Mouse (Mus musculus): ENCODE measurements around the gene Adamts4. TPM values are rescaled to one million over a fixed set of nuclear protein-coding genes. Genes with fewer than 3 reads are reported as not detected.
A peak's percentile ranks its signal among the peaks of the same experiment; 100 is the strongest.

The Adamts4 gene
- polyA plus RNA-seq, 1 experiment from 2014 or later, result 5.5 TPM

DNA sequence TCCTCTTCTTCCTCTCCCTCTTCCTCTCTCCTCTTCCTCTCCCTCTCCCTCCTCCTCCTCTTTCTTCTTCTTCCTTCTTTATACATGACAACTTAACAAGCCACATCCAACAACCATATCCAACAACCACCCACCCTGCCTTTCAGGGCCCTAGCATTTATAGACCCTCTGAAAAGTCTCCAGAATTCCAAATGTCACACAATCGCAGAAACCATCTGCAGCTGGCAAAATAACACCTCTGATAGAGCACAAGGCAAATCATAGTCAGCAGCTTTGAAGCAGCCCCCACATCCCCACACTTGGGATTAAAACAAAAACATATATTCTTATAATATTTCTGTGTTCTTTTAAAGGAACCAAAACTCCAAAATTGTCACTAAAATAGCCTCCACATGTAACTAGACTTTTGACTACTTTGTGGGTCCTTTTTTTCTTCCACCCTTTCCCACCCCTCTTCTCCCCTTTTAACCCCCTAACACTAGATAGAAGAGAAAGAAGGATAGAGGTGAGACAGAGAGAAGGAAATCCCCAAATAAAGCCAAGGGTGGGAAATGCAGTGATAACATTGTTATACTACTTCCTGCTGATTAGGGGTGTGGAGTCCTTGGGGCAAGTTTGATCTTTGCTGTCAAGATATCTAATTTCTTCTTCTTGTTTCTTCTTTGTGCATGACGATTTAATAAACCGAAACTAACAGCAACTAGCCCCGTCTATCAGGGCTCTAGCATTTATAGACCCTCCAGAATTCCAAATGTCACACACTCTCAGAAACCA, 15.9 kb downstream of the Adamts4 start:
- ATAC-seq (ENCODE audit: insufficient number of reproducible peaks, low FRiP score, low TSS enrichment, low read depth) (no peak), DNase-seq (ENCODE audit: low spot score) (no peak)
- Histone ChIP-seq H3K4me1 (ENCODE audit: control insufficient read depth, insufficient read depth, low read length) (peaks cover 4% of the 10 kb centered on the region), H3K36me3 (ENCODE audit: control insufficient read depth, insufficient read depth, low read length) (no peaks in the 10 kb centered on the region), H3K9me3 (ENCODE audit: control insufficient read depth, low read length) (no peaks in the 10 kb centered on the region), H3K4me2 (ENCODE audit: low read depth, severe bottlenecking) (no peak overlapping the region), H3K4me3 (ENCODE audit: low read depth, low read length) (no peak overlapping the region), H3K27ac (replicated peaks; ENCODE audit: low read depth, low read length) (no peak overlapping the region), H3K9ac (ENCODE audit: low read length) (no peak overlapping the region), H3K27me3 (ENCODE audit: control insufficient read depth, insufficient read depth, low read length) (no peaks in the 10 kb centered on the region)
- WGBS, result 77% methylated on average over 4 of the region's 4 CpGs

DNA sequence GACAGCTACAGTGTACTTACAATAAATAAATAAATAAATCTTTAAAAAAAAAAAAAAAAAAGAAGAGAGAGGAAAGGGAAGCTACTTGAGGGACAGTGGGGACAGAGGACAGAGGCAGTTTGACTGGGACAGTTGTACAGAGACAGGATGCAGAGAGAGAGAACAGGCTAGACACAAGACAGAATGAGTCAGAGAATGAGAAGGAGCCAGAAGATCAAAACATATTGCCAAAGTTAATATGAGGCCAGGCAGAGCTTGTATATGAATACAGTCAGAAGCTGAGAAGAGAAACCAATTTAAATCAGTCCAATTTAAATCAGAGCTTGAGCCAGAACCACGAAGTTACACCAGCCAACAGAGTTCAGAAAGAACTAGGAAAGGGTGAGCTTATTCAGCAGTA, 18.1 kb downstream of the Adamts4 start:
- ATAC-seq (ENCODE audit: insufficient number of reproducible peaks, low FRiP score, low TSS enrichment, low read depth) (no peak), DNase-seq (ENCODE audit: low spot score) (no peak)
- Histone ChIP-seq H3K9me3 (ENCODE audit: control insufficient read depth, low read length) (no peaks in the 10 kb centered on the region), H3K4me1 (ENCODE audit: control insufficient read depth, insufficient read depth, low read length) (peaks cover 6% of the 10 kb centered on the region), H3K9ac (ENCODE audit: low read length) (no peak overlapping the region), H3K27me3 (ENCODE audit: control insufficient read depth, insufficient read depth, low read length) (no peaks in the 10 kb centered on the region), H3K27ac (replicated peaks; ENCODE audit: low read depth, low read length) (no peak overlapping the region), H3K4me2 (ENCODE audit: low read depth, severe bottlenecking) (no peak overlapping the region), H3K4me3 (ENCODE audit: low read depth, low read length) (no peak overlapping the region), H3K36me3 (ENCODE audit: control insufficient read depth, insufficient read depth, low read length) (peaks cover 3% of the 10 kb centered on the region; the same call in 1 of the 2 replicates)
- whole genome bisulfite sequencing, result 68% methylated on average over 1 of the region's 1 CpGs

- 4% methylated on average over 36 of the region's 36 CpGs for WGBS
- H3K4me3 ChIP-seq (ENCODE audit: low read depth, low read length), result peak within 1 kb of the TSS; percentile 75
- DNase-seq (ENCODE audit: low spot score), result peak; percentile 97
- H3K27ac ChIP-seq (replicated peaks; ENCODE audit: low read depth, low read length), result no peak within 1 kb of the TSS; the same call in 1 of the 2 replicates
- ATAC-seq (ENCODE audit: insufficient number of reproducible peaks, low FRiP score, low TSS enrichment, low read depth), result peak; percentile 94
- H3K36me3 ChIP-seq (ENCODE audit: control insufficient read depth, insufficient read depth, low read length), result peaks cover 12% of the 10 kb centered on the region; the same call in 1 of the 2 replicates
- peak within 1 kb of the TSS; percentile 72 for H3K9ac ChIP-seq (ENCODE audit: low read length)
- H3K27me3 ChIP-seq (ENCODE audit: control insufficient read depth, insufficient read depth, low read length), result no peaks in the 10 kb centered on the region
- H3K9me3 ChIP-seq (ENCODE audit: control insufficient read depth, low read length), result no peaks in the 10 kb centered on the region
- peak within 1 kb of the TSS; percentile 91 for H3K4me2 ChIP-seq (ENCODE audit: low read depth, severe bottlenecking)
- peaks cover 6% of the 10 kb centered on the region for H3K4me1 ChIP-seq (ENCODE audit: control insufficient read depth, insufficient read depth, low read length)
Observed at GRCm38 (mm10) chr1:171269848-171270572, 19.8 kb downstream of the Adamts4 start, which contains the start of gene B4galt3. B4galt3 (plus strand) TSS chr1:171270328.

DNA sequence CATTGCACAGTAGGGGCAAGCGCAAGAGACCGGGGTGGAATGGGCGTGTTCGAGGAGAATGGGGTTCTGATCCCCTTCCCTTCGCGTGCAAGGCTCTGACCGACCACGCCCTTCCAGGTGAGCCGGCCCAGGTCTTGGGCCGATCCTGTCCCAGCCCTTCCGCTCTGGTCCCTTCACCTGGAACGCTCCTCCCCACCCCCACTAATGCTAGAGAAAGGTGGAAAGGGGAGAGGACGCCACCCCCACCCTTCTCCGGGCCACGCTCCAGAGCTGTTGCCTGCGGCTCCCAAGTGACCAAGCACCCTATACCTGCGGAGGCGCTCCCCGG, 20.3 kb downstream of the Adamts4 start:
- no peaks in the 10 kb centered on the region for H3K9me3 ChIP-seq (ENCODE audit: control insufficient read depth, low read length)
- H3K27me3 ChIP-seq (ENCODE audit: control insufficient read depth, insufficient read depth, low read length), result no peaks in the 10 kb centered on the region
- H3K4me3 ChIP-seq (ENCODE audit: low read depth, low read length), result peak overlapping the region; percentile 75
- peak; percentile 73 for ATAC-seq (ENCODE audit: insufficient number of reproducible peaks, low FRiP score, low TSS enrichment, low read depth)
- peak overlapping the region; percentile 72 for H3K9ac ChIP-seq (ENCODE audit: low read length)
- no peak for DNase-seq (ENCODE audit: low spot score)
- H3K36me3 ChIP-seq (ENCODE audit: control insufficient read depth, insufficient read depth, low read length), result peaks cover 13% of the 10 kb centered on the region; the same call in 1 of the 2 replicates
- H3K4me1 ChIP-seq (ENCODE audit: control insufficient read depth, insufficient read depth, low read length), result peaks cover 6% of the 10 kb centered on the region
- no peak overlapping the region; the same call in 1 of the 2 replicates for H3K27ac ChIP-seq (replicated peaks; ENCODE audit: low read depth, low read length)
- WGBS, result under 1% methylated on average over 17 of the region's 19 CpGs
- H3K4me2 ChIP-seq (ENCODE audit: low read depth, severe bottlenecking), result peak overlapping the region; percentile 91

- peaks cover 6% of the 10 kb centered on the region for H3K4me1 ChIP-seq (ENCODE audit: control insufficient read depth, insufficient read depth, low read length)
- no peaks in the 10 kb centered on the region for H3K9me3 ChIP-seq (ENCODE audit: control insufficient read depth, low read length)
- peaks cover 18% of the 10 kb centered on the region for H3K36me3 ChIP-seq (ENCODE audit: control insufficient read depth, insufficient read depth, low read length)
- no peaks in the 10 kb centered on the region for H3K27me3 ChIP-seq (ENCODE audit: control insufficient read depth, insufficient read depth, low read length)
- no peak overlapping the region for H3K27ac ChIP-seq (replicated peaks; ENCODE audit: low read depth, low read length)
- DNase-seq (ENCODE audit: low spot score) (no peak), ATAC-seq (ENCODE audit: insufficient number of reproducible peaks, low FRiP score, low TSS enrichment, low read depth) (no peak)
- 47% methylated on average over 9 of the region's 9 CpGs for WGBS
- peak overlapping the region; percentile 91 for H3K4me2 ChIP-seq (ENCODE audit: low read depth, severe bottlenecking)
- H3K9ac ChIP-seq (ENCODE audit: low read length), result no peak overlapping the region; the same call in 1 of the 2 replicates
- H3K4me3 ChIP-seq (ENCODE audit: low read depth, low read length), result peak overlapping the region; percentile 75
Observed at GRCm38 (mm10) chr1:171271196-171271595, 21.0 kb downstream of the Adamts4 start.

DNA sequence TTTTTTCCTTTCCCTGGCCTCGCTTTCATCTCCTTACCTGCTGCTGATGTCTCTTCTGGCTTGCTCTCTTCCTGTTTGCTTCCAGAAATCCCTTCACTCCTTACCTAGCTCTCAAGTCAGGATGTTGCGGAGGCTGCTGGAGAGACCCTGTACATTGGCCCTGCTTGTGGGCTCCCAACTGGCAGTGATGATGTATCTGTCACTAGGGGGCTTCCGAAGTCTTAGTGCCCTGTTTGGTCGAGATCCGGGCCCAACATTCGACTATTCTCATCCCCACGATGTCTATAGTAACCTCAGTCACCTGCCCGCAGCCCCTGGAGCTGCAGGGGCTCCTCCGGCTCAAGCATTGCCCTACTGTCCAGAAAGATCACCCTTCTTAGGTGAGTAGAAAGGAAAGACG, 21.4 kb downstream of the Adamts4 start:
- H3K9ac ChIP-seq (ENCODE audit: low read length), result no peak overlapping the region
- H3K4me1 ChIP-seq (ENCODE audit: control insufficient read depth, insufficient read depth, low read length), result peaks cover 6% of the 10 kb centered on the region
- peaks cover 20% of the 10 kb centered on the region for H3K36me3 ChIP-seq (ENCODE audit: control insufficient read depth, insufficient read depth, low read length)
- H3K27ac ChIP-seq (replicated peaks; ENCODE audit: low read depth, low read length), result no peak overlapping the region
- no peaks in the 10 kb centered on the region for H3K27me3 ChIP-seq (ENCODE audit: control insufficient read depth, insufficient read depth, low read length)
- 76% methylated on average over 10 of the region's 10 CpGs for WGBS
- no peaks in the 10 kb centered on the region for H3K9me3 ChIP-seq (ENCODE audit: control insufficient read depth, low read length)
- H3K4me2 ChIP-seq (ENCODE audit: low read depth, severe bottlenecking), result peak overlapping the region; percentile 91; the same call in 1 of the 2 replicates
- DNase-seq (ENCODE audit: low spot score) (no peak), ATAC-seq (ENCODE audit: insufficient number of reproducible peaks, low FRiP score, low TSS enrichment, low read depth) (no peak)
- no peak overlapping the region for H3K4me3 ChIP-seq (ENCODE audit: low read depth, low read length)

DNA sequence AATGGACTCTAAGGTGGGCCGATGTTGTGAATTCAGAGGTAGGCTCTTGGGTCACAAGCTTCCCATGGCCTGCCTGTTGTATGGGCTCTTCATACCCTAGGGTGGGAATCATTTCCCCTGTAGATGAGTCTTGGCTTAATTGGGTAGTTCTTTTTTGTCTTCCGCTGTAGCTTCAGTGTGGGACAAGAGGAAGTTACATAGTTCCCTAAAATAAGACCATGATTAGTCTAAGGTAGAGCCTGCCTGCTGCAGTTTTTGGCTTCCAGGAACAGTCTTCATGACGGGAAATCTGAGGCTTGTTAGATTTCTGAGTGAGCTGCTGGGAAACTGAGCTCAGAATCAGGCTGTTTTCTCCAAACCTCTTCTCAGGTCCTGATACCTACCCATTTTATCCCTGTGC, 21.9 kb downstream of the Adamts4 start:
- Histone ChIP-seq H3K4me2 (ENCODE audit: low read depth, severe bottlenecking) (no peak overlapping the region), H3K4me3 (ENCODE audit: low read depth, low read length) (no peak overlapping the region), H3K9ac (ENCODE audit: low read length) (no peak overlapping the region), H3K27me3 (ENCODE audit: control insufficient read depth, insufficient read depth, low read length) (no peaks in the 10 kb centered on the region), H3K9me3 (ENCODE audit: control insufficient read depth, low read length) (no peaks in the 10 kb centered on the region), H3K27ac (replicated peaks; ENCODE audit: low read depth, low read length) (no peak overlapping the region), H3K4me1 (ENCODE audit: control insufficient read depth, insufficient read depth, low read length) (peaks cover 6% of the 10 kb centered on the region), H3K36me3 (ENCODE audit: control insufficient read depth, insufficient read depth, low read length) (peaks cover 22% of the 10 kb centered on the region)
- WGBS, result 88% methylated on average over 3 of the region's 3 CpGs
- DNase-seq (ENCODE audit: low spot score) (no peak), ATAC-seq (ENCODE audit: insufficient number of reproducible peaks, low FRiP score, low TSS enrichment, low read depth) (no peak)

DNA sequence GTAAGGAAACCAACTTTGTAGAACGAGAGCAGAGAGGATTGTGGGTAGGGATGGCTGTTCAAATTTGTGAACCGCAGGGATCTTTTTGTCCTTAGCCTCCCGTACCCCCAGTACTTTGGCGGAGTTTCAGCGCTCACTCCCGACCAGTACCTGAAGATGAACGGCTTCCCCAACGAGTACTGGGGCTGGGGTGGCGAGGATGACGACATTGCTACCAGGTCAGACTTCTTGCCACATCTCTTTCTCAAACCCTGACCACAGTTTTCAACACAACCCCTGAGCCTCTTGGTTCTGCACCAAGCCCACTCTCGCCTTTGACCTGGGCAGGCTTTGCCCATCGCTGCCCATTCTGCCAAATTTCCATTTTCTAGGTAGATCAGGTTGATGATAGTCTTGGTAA, 23.9 kb downstream of the Adamts4 start:
- peaks cover 28% of the 10 kb centered on the region for H3K36me3 ChIP-seq (ENCODE audit: control insufficient read depth, insufficient read depth, low read length)
- H3K27me3 ChIP-seq (ENCODE audit: control insufficient read depth, insufficient read depth, low read length), result no peaks in the 10 kb centered on the region
- H3K4me1 ChIP-seq (ENCODE audit: control insufficient read depth, insufficient read depth, low read length), result peaks cover 6% of the 10 kb centered on the region
- no peak for ATAC-seq (ENCODE audit: insufficient number of reproducible peaks, low FRiP score, low TSS enrichment, low read depth)
- 93% methylated on average over 12 of the region's 12 CpGs for WGBS
- H3K9me3 ChIP-seq (ENCODE audit: control insufficient read depth, low read length), result no peaks in the 10 kb centered on the region
- no peak overlapping the region for H3K4me3 ChIP-seq (ENCODE audit: low read depth, low read length)
- no peak overlapping the region for H3K9ac ChIP-seq (ENCODE audit: low read length)
- H3K4me2 ChIP-seq (ENCODE audit: low read depth, severe bottlenecking), result no peak overlapping the region
- no peak overlapping the region for H3K27ac ChIP-seq (replicated peaks; ENCODE audit: low read depth, low read length)
- no peak for DNase-seq (ENCODE audit: low spot score)
